Mouse (Mus musculus) intestine, embryonic 16.5 days (tissue): ENCODE measurements around the gene Pla1a. TPM values are rescaled to one million over a fixed set of nuclear protein-coding genes. Genes with fewer than 3 reads are reported as not detected.

ENCODE experiments used
- ATAC-seq: fragments of 200-750 bp; cut with Nextera tagmentation; 2 replicates; pipeline ENCODE4 v1.8.0; 2017; ENCODE audit warnings: moderate TSS enrichment, moderate library complexity
- H3K27ac ChIP-seq: fragments of 300-500 bp; sonication (generic); 2 replicates; pipeline ENCODE4 v1.5.1; 2014; ENCODE audit warnings: mild to moderate bottlenecking, low read length
- H3K27me3 ChIP-seq: fragments of 300-500 bp; sonication (generic); replicated peaks from 2 replicates; pipeline ENCODE4 v1.6.1; 2014; ENCODE audit warnings: low read length, control low read depth, mixed read lengths; ENCODE audit not compliant: control insufficient read depth, insufficient read depth
- H3K36me3 ChIP-seq: fragments of 300-500 bp; sonication (generic); 2 replicates; pipeline ENCODE4 v1.6.1; 2014; ENCODE audit warnings: low read length, control low read depth; ENCODE audit not compliant: control insufficient read depth, insufficient read depth
- H3K4me1 ChIP-seq: fragments of 300-500 bp; sonication (generic); 2 replicates; pipeline ENCODE4 v1.6.1; 2014; ENCODE audit warnings: low read length, control low read depth, mixed read lengths; ENCODE audit not compliant: control insufficient read depth, insufficient read depth
- H3K4me2 ChIP-seq: fragments of 300-500 bp; sonication (generic); 2 replicates; pipeline ENCODE4 v1.6.1; 2014; ENCODE audit warnings: low read depth, low read length, control low read depth
- H3K4me3 ChIP-seq: fragments of 300-500 bp; sonication (generic); 2 replicates; pipeline ENCODE4 v1.5.1; 2014; ENCODE audit warnings: mild to moderate bottlenecking, low read length
- H3K9ac ChIP-seq: fragments of 300-500 bp; sonication (generic); 2 replicates; pipeline ENCODE4 v1.6.1; 2014; ENCODE audit warnings: low read depth, low read length
- H3K9me3 ChIP-seq: fragments of 300-500 bp; sonication (generic); 2 replicates; pipeline ENCODE4 v1.6.1; 2016; ENCODE audit warnings: low read length, control low read depth; ENCODE audit not compliant: control insufficient read depth
- WGBS: fragments of 180-500 bp; shearing (Covaris S2); extraction: QIAGEN DNeasy Blood & Tissue Kit; methylation state at CpG from one replicate; pipeline ENCODE4 v1.1.7; 2014; 5-methylcytosine and 5-hydroxymethylcytosine counted together
- polyA plus RNA-seq: library from polyadenylated mRNA; unstranded; fragments of >200 nt; fragmentation: Nextera tagmentation; extraction: Ambion mirVana; gene quantifications from 2 replicates; pipeline ENCODE4 v1.2.1, GENCODE M21; 2015

Gene Pla1a
- polyA plus RNA-seq, 1 experiment from 2014 or later: 1.9 TPM

DNA sequence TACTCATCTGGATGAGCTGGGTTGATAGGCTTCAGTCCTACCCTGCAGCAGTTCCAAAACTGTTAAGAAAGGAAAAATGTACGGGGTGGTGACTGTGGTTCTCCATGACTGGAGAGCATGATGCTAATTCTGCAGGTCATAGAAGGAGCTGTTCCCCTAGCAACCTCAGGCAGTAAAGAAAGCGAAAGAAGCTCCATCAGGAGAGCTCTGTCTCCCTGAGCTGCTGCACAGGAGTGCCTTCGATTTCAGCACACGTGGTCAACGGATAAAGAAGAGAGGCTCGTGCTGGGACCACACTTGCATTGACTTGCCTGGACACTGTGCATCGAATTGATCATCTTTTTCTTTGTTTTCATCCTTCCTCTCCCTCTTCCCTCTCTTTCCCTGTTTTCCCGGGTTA lies 9.3 kb upstream of the Pla1a start:
- Histone ChIP-seq H3K27me3 (no peaks in the 10 kb centered on the region), H3K27ac (no peak overlapping the region), H3K9ac (no peak overlapping the region), H3K4me1 (no peaks in the 10 kb centered on the region), H3K9me3 (no peaks in the 10 kb centered on the region), H3K4me2 (no peak overlapping the region), H3K4me3 (no peak overlapping the region), H3K36me3 (peaks cover 13% of the 10 kb centered on the region)
- no peak for ATAC-seq
- 79% methylated on average over 8 of the region's 8 CpGs for WGBS

DNA sequence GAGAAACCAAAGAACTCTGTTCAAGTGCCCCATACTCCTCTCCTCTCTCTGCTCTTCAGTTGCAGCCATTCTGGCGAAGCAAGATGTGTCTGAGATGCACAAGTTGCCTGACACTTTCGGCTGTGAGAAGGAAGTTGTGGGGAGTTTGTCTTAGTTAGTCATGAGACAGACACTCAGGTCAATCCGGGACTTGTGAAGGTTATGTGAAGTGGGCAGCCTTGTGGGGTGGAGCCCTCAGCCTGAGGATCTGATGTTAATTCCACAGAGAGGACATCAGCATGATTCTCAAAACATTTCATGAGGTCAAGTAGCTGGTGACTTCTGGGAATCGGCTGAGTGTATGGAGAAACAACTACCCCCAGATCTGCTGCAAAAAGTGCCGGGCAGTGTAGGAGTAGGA lies 8.7 kb upstream of the Pla1a start:
- no peak for ATAC-seq
- 84% methylated on average over 5 of the region's 5 CpGs for WGBS
- Histone ChIP-seq H3K4me2 (no peak overlapping the region), H3K4me3 (no peak overlapping the region), H3K36me3 (peaks cover 8% of the 10 kb centered on the region), H3K27ac (no peak overlapping the region), H3K9ac (no peak overlapping the region), H3K4me1 (no peaks in the 10 kb centered on the region), H3K27me3 (no peaks in the 10 kb centered on the region), H3K9me3 (no peaks in the 10 kb centered on the region)

DNA sequence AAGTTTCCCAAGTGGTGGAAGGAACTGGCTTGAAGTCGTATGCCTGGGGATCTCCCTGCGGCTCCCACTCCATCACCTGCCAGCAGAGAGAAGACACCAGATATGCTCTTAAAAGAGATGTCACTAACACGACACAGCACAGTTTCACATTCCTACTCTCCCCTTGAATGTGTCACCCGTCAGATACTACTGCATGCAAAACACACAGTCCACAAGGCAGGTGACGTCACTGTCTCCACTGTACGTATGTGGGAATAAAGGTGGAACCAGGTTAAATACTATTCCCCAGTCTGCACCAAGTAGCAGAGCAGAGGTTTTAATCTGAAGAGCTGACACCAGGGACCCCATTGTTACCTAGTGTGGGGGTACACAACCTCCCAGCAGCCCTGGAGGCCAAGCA lies 7.5 kb upstream of the Pla1a start:
- no peak for ATAC-seq
- H3K4me2 ChIP-seq: no peak overlapping the region
- no peaks in the 10 kb centered on the region for H3K4me1 ChIP-seq
- H3K9me3 ChIP-seq: no peaks in the 10 kb centered on the region
- 74% methylated on average over 6 of the region's 6 CpGs for WGBS
- H3K27me3 ChIP-seq: no peaks in the 10 kb centered on the region
- H3K36me3 ChIP-seq: peaks cover 4% of the 10 kb centered on the region
- H3K27ac ChIP-seq: no peak overlapping the region
- H3K9ac ChIP-seq: no peak overlapping the region
- no peak overlapping the region for H3K4me3 ChIP-seq

DNA sequence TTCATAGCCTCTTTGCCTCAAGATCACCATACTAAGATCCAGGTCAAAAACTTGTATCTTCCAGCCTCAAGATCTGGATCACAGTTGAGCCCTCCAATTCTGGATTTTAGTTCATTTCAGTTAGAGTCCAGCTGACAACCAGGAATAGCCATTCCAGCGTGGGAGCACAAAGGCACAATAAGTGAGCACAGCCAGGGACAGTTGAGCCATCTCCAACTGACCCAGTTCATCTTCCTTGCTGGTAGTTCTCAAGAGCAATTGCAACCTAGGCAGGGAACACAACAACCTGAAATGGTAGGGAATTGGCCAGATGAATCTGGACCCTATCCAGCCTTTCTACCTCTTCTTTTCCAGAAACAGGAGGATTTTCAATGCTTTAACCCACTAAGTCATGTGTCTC lies 6.2 kb upstream of the Pla1a start:
- Histone ChIP-seq H3K9ac (no peak overlapping the region), H3K4me3 (no peak overlapping the region), H3K9me3 (no peaks in the 10 kb centered on the region), H3K4me2 (no peak overlapping the region), H3K27ac (no peak overlapping the region), H3K27me3 (no peaks in the 10 kb centered on the region), H3K4me1 (no peaks in the 10 kb centered on the region), H3K36me3 (peaks cover under 1% of the 10 kb centered on the region; the same call in 1 of the 2 replicates)
- 78% methylated on average over 1 of the region's 1 CpGs for WGBS
- no peak for ATAC-seq

DNA sequence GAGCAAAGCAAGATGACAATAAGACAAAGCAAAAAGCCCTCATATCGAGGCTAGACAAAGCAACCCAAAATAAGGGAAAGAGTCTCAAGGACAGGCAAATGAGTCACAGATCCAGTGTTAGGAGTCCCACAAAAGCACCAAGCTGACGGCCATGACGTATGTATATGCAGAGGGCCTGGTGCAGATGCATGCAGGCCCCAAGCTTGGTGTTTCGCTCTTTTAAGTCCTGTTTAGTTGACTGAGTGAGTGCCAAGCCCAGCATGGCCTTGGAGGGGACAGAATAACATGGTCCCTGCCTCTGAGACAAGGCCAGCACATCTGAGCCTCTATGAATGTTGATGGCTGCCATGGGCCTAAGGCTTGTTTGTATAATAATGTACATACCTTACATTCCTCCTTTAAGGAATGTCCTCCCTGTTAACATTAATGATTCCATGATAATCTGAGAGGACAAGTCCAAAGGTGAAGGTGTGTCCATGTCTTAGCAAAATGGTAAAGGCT lies 1.4 kb upstream of the Pla1a start:
- H3K9me3 ChIP-seq: no peaks in the 10 kb centered on the region
- no peak for ATAC-seq

DNA sequence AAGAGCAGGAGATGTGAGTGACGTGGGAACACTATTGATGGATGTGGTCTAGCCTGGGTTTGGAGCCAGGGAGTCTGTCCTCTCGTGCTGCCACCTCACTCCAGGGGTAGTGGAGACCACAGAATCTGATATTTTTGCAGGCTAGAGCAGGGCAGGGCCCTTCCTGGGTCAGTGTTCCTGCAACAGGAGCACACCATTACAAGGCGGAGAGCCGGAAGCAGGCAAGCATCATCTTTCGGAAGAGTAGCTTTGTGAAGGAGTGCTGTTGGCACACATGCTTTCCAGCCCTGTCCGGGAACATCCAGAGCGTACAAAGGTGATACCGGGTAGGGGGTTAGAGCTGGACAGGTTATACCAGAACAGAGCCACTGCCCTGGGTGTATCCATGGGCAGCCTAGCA lies 569 bp upstream of the Pla1a start:
- H3K27me3 ChIP-seq: no peaks in the 10 kb centered on the region
- no peak overlapping the region for H3K4me3 ChIP-seq
- ATAC-seq: no peak
- 89% methylated on average over 8 of the region's 8 CpGs for WGBS
- H3K9ac ChIP-seq: no peak overlapping the region
- H3K4me2 ChIP-seq: no peak overlapping the region
- no peak overlapping the region for H3K27ac ChIP-seq
- peaks cover 11% of the 10 kb centered on the region; the same call in 1 of the 2 replicates for H3K4me1 ChIP-seq
- H3K9me3 ChIP-seq: no peaks in the 10 kb centered on the region
- H3K36me3 ChIP-seq: no peaks in the 10 kb centered on the region

More for the DNA sequence above, 1.4 kb upstream of the Pla1a start:
- Histone ChIP-seq H3K36me3 (no peaks in the 10 kb centered on the region), H3K27ac (no peak overlapping the region), H3K27me3 (no peaks in the 10 kb centered on the region), H3K4me3 (no peak overlapping the region), H3K4me1 (peaks cover 11% of the 10 kb centered on the region; the same call in 1 of the 2 replicates), H3K4me2 (no peak overlapping the region), H3K9ac (no peak overlapping the region)
- 90% methylated on average over 4 of the region's 4 CpGs for WGBS

DNA sequence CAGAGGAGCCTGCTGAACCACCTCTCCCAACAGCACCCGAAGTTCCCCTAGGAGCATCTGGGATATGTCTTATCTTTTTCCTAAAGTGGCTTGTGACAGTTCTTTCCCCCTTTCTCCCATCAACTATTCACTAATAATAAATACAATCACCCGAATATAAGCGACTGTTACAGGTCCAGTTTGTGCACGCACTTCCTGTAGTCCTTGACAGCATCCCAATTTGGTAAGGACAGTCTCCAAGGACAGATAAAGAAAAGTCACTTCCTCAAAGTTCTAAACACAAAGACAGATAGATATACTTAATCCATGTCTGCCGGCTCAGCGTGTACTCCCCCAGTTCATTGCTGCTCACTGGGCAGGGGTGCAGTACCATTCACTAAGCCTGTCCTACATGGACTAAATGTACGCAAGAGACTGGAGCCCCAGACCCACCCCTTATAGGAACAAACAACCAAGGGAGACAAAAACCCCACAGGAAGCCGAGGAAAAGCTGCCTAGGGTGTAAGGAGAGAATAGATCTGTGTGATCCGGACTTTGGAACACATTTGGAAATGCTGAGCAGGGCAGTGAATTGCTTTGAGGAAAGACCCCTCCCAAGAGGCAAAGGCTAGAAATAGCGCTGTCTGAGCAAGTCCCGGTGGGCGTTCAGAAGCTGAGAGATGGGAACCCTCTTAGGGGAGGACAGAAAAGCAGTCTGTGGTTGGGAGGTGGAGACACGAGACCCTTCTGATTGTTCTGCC lies 1.3 kb downstream of the Pla1a start:
- Histone ChIP-seq H3K27ac (no peak overlapping the region), H3K36me3 (no peaks in the 10 kb centered on the region), H3K4me1 (peaks cover 11% of the 10 kb centered on the region; the same call in 1 of the 2 replicates), H3K4me3 (no peak overlapping the region), H3K27me3 (no peaks in the 10 kb centered on the region), H3K4me2 (no peak overlapping the region), H3K9ac (no peak overlapping the region), H3K9me3 (no peaks in the 10 kb centered on the region)
- 40% methylated on average over 13 of the region's 13 CpGs for WGBS
- ATAC-seq: no peak; the same call in 1 of the 2 replicates

DNA sequence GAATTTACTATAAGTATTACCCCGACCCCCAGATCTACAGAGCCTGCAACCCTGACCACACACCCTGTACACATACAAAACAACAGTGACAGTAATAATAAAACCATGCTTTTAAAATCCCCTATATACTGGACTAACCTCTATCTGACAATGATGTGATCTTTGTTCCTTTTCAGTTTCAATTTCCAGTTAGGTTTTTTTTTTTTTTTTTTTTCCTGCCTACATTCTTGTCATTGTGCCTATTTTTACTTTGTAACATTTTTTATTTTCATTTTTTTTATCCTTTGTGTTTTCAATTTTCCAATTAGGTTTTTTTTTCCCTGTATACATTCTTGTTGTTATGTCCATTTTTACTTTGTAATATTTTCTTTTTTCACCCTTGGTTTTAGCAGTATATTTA lies 7.1 kb downstream of the Pla1a start:
- 82% methylated on average over 1 of the region's 1 CpGs for WGBS
- H3K4me1 ChIP-seq: no peaks in the 10 kb centered on the region
- no peak overlapping the region for H3K27ac ChIP-seq
- H3K9ac ChIP-seq: no peak overlapping the region
- ATAC-seq: no peak
- H3K4me3 ChIP-seq: no peak overlapping the region
- no peaks in the 10 kb centered on the region for H3K9me3 ChIP-seq
- no peaks in the 10 kb centered on the region for H3K27me3 ChIP-seq
- H3K4me2 ChIP-seq: no peak overlapping the region
- no peaks in the 10 kb centered on the region for H3K36me3 ChIP-seq

DNA sequence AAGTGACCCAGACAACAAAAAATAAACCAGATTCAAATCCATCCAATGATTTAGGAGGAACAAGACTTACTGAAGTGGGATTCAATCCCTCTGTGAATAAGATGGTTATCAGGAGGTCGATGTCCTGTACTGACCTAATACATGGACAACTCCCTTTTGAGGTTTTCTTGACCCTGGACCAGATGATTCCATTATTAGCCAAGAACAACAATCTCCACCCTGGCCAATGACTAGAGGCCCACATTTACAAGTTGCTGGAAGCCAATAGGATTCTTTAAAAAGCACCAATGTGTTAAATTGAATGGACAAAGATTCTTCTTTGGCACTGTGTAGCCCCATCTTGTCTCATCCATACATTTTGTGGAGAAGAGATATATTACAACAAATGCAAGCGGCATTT lies 7.6 kb downstream of the Pla1a start:
- H3K27ac ChIP-seq: no peak overlapping the region
- no peak for ATAC-seq
- H3K4me1 ChIP-seq: no peaks in the 10 kb centered on the region
- no peaks in the 10 kb centered on the region for H3K9me3 ChIP-seq
- no peaks in the 10 kb centered on the region for H3K27me3 ChIP-seq
- H3K4me3 ChIP-seq: no peak overlapping the region
- no peak overlapping the region for H3K9ac ChIP-seq
- no peaks in the 10 kb centered on the region for H3K36me3 ChIP-seq
- no peak overlapping the region for H3K4me2 ChIP-seq
- 83% methylated on average over 2 of the region's 2 CpGs for WGBS

DNA sequence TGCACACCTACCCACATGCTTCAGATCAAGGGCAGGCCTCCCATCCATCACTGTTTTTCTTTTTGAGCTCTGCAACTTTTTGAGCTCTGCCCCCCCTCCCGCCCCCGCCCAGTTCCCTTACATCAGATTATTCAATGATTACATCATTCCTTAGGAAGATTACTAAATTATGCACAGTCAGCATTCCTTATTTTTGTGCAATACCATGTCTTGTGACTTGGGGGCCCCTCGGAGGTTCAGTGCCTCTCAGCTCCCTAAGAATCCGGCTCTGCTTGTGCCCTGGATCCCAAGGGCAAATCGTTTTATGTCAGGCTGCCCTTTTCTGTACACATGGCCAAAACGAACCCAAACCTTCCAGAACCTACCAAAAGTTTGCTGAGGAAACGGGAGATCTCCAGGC lies 18.0 kb downstream of the Pla1a start:
- no peaks in the 10 kb centered on the region for H3K27me3 ChIP-seq
- no peak overlapping the region for H3K27ac ChIP-seq
- no peaks in the 10 kb centered on the region for H3K9me3 ChIP-seq
- no peaks in the 10 kb centered on the region for H3K4me1 ChIP-seq
- no peak for ATAC-seq
- no peak overlapping the region for H3K4me2 ChIP-seq
- no peaks in the 10 kb centered on the region for H3K36me3 ChIP-seq
- no peak overlapping the region for H3K9ac ChIP-seq
- H3K4me3 ChIP-seq: no peak overlapping the region
- WGBS: 79% methylated on average over 7 of the region's 7 CpGs
